Mouse (Mus musculus): Measurements from ENCODE around the gene Stard3. TPM values are rescaled to one million over a fixed set of nuclear protein-coding genes. Genes with fewer than 3 reads are reported as not detected.

Gene Stard3
- polyA plus RNA-seq, 1 experiment from 2014 or later, result 44.9 TPM

DNA sequence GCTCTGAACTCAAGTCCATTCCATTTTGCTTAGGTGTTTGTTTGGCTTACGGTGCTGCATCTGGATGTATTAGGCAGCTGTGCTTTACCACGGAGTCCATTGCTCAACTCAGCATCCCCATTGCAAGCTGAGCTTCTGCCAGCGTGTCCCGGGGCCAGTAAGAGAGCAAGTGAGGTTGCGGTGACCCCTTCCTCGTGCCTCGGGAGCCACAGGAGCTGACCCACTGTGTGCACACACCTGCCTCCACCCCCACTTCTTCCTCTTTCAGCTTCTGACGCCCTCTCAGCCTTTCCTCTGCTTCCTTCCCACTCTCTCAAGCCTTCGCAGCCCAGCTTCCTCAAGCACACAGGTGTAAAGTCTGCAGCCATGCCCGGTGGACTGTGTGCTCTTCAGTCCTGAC, 8.1 kb downstream of the Stard3 start:
- WGBS, result 73% methylated on average over 10 of the region's 10 CpGs
- no peak overlapping the region for H3K4me3 ChIP-seq (ENCODE audit: low read length)
- no peaks in the 10 kb centered on the region for H3K27me3 ChIP-seq (replicated peaks; ENCODE audit: control insufficient read depth, insufficient read depth, low read length)
- no peak overlapping the region for H3K4me2 ChIP-seq (ENCODE audit: low read depth, low read length)
- no peak overlapping the region for H3K9ac ChIP-seq (ENCODE audit: low read depth, low read length)
- no peaks in the 10 kb centered on the region for H3K9me3 ChIP-seq (ENCODE audit: control insufficient read depth, low read length)
- peaks cover 12% of the 10 kb centered on the region for H3K4me1 ChIP-seq (ENCODE audit: control insufficient read depth, insufficient read depth, low read length)
- no peak overlapping the region for H3K27ac ChIP-seq (ENCODE audit: low read length)
- no peaks in the 10 kb centered on the region for H3K36me3 ChIP-seq (ENCODE audit: control insufficient read depth, insufficient read depth, low read length)
- ATAC-seq, result no peak

DNA sequence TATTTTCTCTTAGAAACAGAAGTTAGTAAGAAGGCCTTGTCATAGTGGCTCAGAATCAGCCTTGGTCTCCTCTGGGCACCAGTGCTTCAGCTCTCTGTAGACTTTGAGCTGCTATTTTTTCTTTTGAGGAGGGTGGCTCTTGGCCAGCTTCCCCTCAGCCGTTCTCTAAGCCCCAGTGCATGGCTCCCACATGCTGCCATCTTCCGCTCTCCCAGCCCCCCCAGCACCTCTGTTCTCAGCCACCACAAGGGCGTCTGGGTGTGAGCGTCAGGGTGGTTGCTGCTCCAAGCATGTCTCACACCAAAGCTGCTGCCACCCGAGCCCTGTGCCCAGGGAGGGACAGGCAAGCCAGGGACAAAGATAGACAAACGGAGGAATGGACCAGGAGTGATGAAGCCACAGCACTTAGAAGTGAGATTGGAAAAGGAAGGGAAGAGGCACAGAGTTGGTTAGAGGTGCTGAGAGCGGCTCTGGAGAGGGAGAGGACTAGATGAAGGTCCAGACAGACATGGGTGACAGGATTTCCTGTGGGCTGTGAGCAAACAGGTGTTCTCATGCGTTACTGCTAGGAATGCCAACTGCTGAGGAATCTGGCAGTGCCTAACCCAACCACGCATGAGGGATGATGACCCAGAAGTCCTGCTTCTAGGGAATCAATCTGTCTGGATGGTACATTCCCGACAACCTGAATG, 9.1 kb downstream of the Stard3 start:
- no peak for ATAC-seq
- Histone ChIP-seq H3K4me1 (ENCODE audit: control insufficient read depth, insufficient read depth, low read length) (peaks cover 4% of the 10 kb centered on the region), H3K27ac (ENCODE audit: low read length) (no peak overlapping the region), H3K9me3 (ENCODE audit: control insufficient read depth, low read length) (no peaks in the 10 kb centered on the region), H3K4me3 (ENCODE audit: low read length) (no peak overlapping the region), H3K36me3 (ENCODE audit: control insufficient read depth, insufficient read depth, low read length) (no peaks in the 10 kb centered on the region), H3K9ac (ENCODE audit: low read depth, low read length) (no peak overlapping the region), H3K27me3 (replicated peaks; ENCODE audit: control insufficient read depth, insufficient read depth, low read length) (no peaks in the 10 kb centered on the region), H3K4me2 (ENCODE audit: low read depth, low read length) (no peak overlapping the region)
- WGBS, result 80% methylated on average over 10 of the region's 10 CpGs

DNA sequence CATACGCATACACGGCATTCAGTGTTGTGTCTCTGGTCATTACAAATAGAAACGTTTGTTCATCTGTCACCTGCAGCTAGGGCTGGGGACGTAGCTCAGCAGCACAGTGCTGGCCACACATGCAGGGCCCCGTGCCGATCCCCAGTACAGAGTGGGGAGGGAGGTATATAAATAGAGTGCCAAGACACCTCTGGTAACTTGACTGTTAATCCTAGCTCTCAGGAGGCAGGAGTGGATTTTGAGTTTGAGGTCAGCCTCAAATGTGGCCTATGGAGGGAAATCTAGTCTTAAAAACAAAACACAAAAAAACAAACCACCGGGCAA, 9.7 kb downstream of the Stard3 start:
- H3K4me1 ChIP-seq (ENCODE audit: control insufficient read depth, insufficient read depth, low read length), result peaks cover 4% of the 10 kb centered on the region
- ATAC-seq, result no peak
- H3K9me3 ChIP-seq (ENCODE audit: control insufficient read depth, low read length), result no peaks in the 10 kb centered on the region
- no peak overlapping the region for H3K4me3 ChIP-seq (ENCODE audit: low read length)
- H3K27me3 ChIP-seq (replicated peaks; ENCODE audit: control insufficient read depth, insufficient read depth, low read length), result no peaks in the 10 kb centered on the region
- H3K27ac ChIP-seq (ENCODE audit: low read length), result no peak overlapping the region
- no peak overlapping the region for H3K9ac ChIP-seq (ENCODE audit: low read depth, low read length)
- no peak overlapping the region for H3K4me2 ChIP-seq (ENCODE audit: low read depth, low read length)
- no peaks in the 10 kb centered on the region for H3K36me3 ChIP-seq (ENCODE audit: control insufficient read depth, insufficient read depth, low read length)
- WGBS, result 79% methylated on average over 7 of the region's 7 CpGs

DNA sequence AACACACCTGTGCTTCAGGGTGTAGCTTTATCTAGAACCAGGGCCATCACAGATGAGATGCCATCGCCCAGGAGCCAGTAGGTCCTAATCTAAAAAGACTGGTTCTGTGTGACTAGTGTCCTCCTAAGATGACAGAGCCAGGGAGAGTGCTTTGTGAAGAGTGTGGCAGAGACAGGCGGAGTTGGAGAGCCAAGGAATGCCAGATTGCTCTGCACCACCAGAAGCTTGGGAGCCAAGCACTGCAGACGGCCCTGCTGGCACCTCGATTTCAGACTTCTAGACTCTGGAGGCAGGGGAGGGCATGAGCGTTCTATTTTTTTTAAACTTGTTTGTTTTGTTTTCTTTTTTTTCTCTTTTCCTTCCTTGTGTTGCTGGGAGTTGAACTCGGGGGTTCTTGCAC, 11.2 kb downstream of the Stard3 start:
- H3K4me2 ChIP-seq (ENCODE audit: low read depth, low read length), result no peak overlapping the region
- ATAC-seq, result no peak

DNA sequence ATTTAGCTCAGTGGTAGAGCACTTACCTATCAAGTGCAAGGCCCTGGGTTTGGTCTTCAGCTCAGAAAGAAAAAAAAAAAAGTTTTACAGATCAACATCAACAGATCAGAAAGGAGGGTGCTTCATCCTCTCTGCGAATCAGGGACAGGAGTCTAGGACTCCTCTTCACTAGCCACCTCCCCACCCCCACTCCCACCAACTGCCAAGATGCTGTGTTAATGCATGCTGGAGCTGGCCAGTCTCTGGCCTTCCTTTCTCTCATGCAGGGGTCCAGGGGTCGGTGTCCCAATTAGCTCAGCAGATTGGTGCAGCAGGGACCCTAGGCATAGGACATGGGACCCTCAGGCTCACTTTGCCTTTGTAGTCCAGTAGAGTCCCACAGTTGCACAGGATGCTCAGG, 12.4 kb downstream of the Stard3 start:
- H3K27me3 ChIP-seq (replicated peaks; ENCODE audit: control insufficient read depth, insufficient read depth, low read length), result no peaks in the 10 kb centered on the region
- no peak overlapping the region for H3K27ac ChIP-seq (ENCODE audit: low read length)
- WGBS, result 81% methylated on average over 2 of the region's 2 CpGs
- no peaks in the 10 kb centered on the region for H3K4me1 ChIP-seq (ENCODE audit: control insufficient read depth, insufficient read depth, low read length)
- ATAC-seq, result no peak
- H3K4me2 ChIP-seq (ENCODE audit: low read depth, low read length), result no peak overlapping the region
- no peak overlapping the region for H3K4me3 ChIP-seq (ENCODE audit: low read length)
- H3K36me3 ChIP-seq (ENCODE audit: control insufficient read depth, insufficient read depth, low read length), result no peaks in the 10 kb centered on the region; the same call in 1 of the 2 replicates
- H3K9ac ChIP-seq (ENCODE audit: low read depth, low read length), result no peak overlapping the region
- H3K9me3 ChIP-seq (ENCODE audit: control insufficient read depth, low read length), result no peaks in the 10 kb centered on the region

More for the DNA sequence above, 11.2 kb downstream of the Stard3 start:
- H3K4me1 ChIP-seq (ENCODE audit: control insufficient read depth, insufficient read depth, low read length), result no peaks in the 10 kb centered on the region
- no peak overlapping the region for H3K27ac ChIP-seq (ENCODE audit: low read length)
- WGBS, result 76% methylated on average over 6 of the region's 6 CpGs
- H3K9me3 ChIP-seq (ENCODE audit: control insufficient read depth, low read length), result no peaks in the 10 kb centered on the region
- no peaks in the 10 kb centered on the region for H3K36me3 ChIP-seq (ENCODE audit: control insufficient read depth, insufficient read depth, low read length)
- H3K27me3 ChIP-seq (replicated peaks; ENCODE audit: control insufficient read depth, insufficient read depth, low read length), result no peaks in the 10 kb centered on the region
- H3K4me3 ChIP-seq (ENCODE audit: low read length), result no peak overlapping the region
- H3K9ac ChIP-seq (ENCODE audit: low read depth, low read length), result no peak overlapping the region

DNA sequence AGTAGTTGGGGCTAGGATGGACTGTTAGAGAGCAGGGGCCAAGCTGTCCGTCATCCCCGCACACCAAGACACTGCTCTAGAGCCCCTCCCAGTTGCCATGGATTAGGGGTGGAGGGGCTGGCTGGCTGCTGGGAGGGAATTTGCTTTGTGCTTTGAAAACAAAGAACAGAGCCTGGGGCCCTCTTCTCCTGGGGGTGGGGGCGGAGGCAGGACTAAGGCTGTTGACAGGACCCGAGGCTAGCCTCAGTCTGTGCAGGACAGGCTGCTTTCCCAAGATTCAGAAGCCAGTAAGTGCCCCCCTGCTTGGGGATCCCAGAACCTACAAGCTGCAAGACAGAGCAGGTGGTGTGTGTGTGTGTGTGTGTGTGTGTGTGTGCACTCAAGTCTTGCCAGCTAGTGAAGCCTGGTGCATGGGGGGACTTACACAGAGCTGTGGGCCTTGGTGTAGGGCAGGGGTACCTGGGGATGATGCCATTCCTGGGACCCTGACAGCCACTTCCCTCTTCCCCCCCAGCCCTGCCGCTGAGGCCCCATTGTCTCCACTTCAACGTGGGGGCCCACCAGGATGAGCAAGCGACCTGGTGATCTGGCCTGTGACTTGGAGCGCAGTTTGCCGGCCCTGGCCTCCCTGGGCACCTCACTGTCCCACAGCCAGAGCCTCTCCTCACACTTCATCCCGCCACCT, 13.5 kb downstream of the Stard3 start:
- peaks cover 2% of the 10 kb centered on the region; the same call in 1 of the 2 replicates for H3K36me3 ChIP-seq (ENCODE audit: control insufficient read depth, insufficient read depth, low read length)
- WGBS, result 50% methylated on average over 10 of the region's 10 CpGs
- no peaks in the 10 kb centered on the region for H3K9me3 ChIP-seq (ENCODE audit: control insufficient read depth, low read length)
- H3K4me2 ChIP-seq (ENCODE audit: low read depth, low read length), result no peak overlapping the region
- H3K4me3 ChIP-seq (ENCODE audit: low read length), result no peak overlapping the region
- H3K27ac ChIP-seq (ENCODE audit: low read length), result no peak overlapping the region
- H3K9ac ChIP-seq (ENCODE audit: low read depth, low read length), result no peak overlapping the region
- H3K4me1 ChIP-seq (ENCODE audit: control insufficient read depth, insufficient read depth, low read length), result no peaks in the 10 kb centered on the region
- no peaks in the 10 kb centered on the region for H3K27me3 ChIP-seq (replicated peaks; ENCODE audit: control insufficient read depth, insufficient read depth, low read length)
- no peak for ATAC-seq

DNA sequence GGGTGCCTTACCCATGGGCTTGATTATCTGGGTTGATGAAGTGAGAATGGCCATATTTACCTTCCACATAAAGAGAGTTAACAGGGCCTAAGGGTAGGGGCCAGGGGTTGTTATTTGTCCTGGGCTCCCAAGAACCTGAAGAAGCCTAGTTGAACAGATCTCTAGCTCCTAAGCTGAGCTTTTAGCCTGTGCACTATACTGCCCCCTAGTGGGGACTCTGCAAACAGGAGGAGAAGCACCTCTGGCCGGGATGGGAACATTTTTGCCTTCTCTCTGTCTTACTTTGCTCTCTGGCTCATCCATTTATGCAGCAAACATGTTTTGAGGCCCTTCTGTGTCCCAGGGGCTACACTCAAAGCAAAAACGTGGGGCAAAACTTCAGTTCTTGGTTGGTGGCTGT, 14.2 kb downstream of the Stard3 start:
- Histone ChIP-seq H3K27me3 (replicated peaks; ENCODE audit: control insufficient read depth, insufficient read depth, low read length) (no peaks in the 10 kb centered on the region), H3K27ac (ENCODE audit: low read length) (no peak overlapping the region), H3K9me3 (ENCODE audit: control insufficient read depth, low read length) (no peaks in the 10 kb centered on the region), H3K4me2 (ENCODE audit: low read depth, low read length) (no peak overlapping the region), H3K36me3 (ENCODE audit: control insufficient read depth, insufficient read depth, low read length) (peaks cover 7% of the 10 kb centered on the region), H3K4me3 (ENCODE audit: low read length) (no peak overlapping the region), H3K4me1 (ENCODE audit: control insufficient read depth, insufficient read depth, low read length) (no peaks in the 10 kb centered on the region), H3K9ac (ENCODE audit: low read depth, low read length) (no peak overlapping the region)
- 0 out of 2 replicates have a peak, but pooled peaks have one; percentile 23 for ATAC-seq
- 11% methylated on average over 2 of the region's 2 CpGs for WGBS

DNA sequence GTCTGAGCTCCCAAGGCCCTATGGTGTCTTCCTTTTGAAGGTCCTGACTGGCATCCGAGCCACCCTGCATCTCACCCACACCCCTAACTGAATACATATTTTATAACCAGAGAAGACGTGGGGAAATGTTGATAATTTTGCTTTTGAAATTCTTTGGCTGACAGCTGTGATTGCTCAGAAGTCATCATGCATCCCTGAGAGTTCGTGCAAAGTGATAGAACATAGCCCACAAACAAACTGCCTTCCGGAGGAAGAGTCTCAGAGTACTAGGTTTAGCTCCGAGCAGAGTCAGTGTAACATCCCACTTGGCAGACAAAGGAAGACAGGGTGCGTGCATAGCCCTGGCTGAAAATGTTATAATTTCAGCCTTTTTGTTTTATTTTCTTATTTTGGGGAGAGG, 15.1 kb downstream of the Stard3 start:
- WGBS, result 84% methylated on average over 6 of the region's 6 CpGs
- H3K36me3 ChIP-seq (ENCODE audit: control insufficient read depth, insufficient read depth, low read length), result peaks cover 7% of the 10 kb centered on the region

DNA sequence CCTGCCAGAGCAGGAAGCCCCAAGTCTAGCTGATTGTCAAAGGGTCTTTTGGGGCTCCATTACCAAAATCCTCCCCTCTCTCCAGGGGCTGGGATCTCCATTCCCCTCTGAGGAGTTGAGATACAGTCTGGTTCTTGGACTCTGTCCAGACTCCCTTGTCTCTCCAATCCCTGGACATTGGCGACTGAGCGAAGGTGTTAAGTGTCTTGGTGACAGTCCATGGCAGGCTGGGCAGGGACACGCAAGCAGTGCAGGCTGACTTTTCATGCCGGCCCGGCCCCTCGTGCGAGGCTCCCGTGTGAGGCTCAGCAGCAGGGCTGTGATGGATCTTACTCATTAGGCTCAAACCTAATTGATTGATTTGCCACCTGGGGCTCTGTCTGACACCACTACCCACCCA, 16.1 kb downstream of the Stard3 start:
- 83% methylated on average over 8 of the region's 8 CpGs for WGBS
- ATAC-seq, result no peak
- Histone ChIP-seq H3K27me3 (replicated peaks; ENCODE audit: control insufficient read depth, insufficient read depth, low read length) (no peaks in the 10 kb centered on the region), H3K4me1 (ENCODE audit: control insufficient read depth, insufficient read depth, low read length) (no peaks in the 10 kb centered on the region), H3K4me2 (ENCODE audit: low read depth, low read length) (no peak overlapping the region), H3K9ac (ENCODE audit: low read depth, low read length) (no peak overlapping the region), H3K27ac (ENCODE audit: low read length) (no peak overlapping the region), H3K4me3 (ENCODE audit: low read length) (no peak overlapping the region), H3K9me3 (ENCODE audit: control insufficient read depth, low read length) (no peaks in the 10 kb centered on the region), H3K36me3 (ENCODE audit: control insufficient read depth, insufficient read depth, low read length) (peaks cover 7% of the 10 kb centered on the region)

More for the DNA sequence above, 15.1 kb downstream of the Stard3 start:
- H3K4me2 ChIP-seq (ENCODE audit: low read depth, low read length), result no peak overlapping the region
- no peaks in the 10 kb centered on the region for H3K4me1 ChIP-seq (ENCODE audit: control insufficient read depth, insufficient read depth, low read length)
- no peak for ATAC-seq
- H3K27me3 ChIP-seq (replicated peaks; ENCODE audit: control insufficient read depth, insufficient read depth, low read length), result no peaks in the 10 kb centered on the region
- no peak overlapping the region for H3K9ac ChIP-seq (ENCODE audit: low read depth, low read length)
- no peaks in the 10 kb centered on the region for H3K9me3 ChIP-seq (ENCODE audit: control insufficient read depth, low read length)
- H3K4me3 ChIP-seq (ENCODE audit: low read length), result no peak overlapping the region
- no peak overlapping the region for H3K27ac ChIP-seq (ENCODE audit: low read length)

Measured in intestine, embryonic 16.5 days (tissue).